Mouse (Mus musculus): ENCODE measurements around the gene Zfp867. TPM values are rescaled to one million over a fixed set of nuclear protein-coding genes. Genes with fewer than 3 reads are reported as not detected.

The Zfp867 gene
- polyA plus RNA-seq, 1 experiment, result 9.4 TPM

- H3K4me3 ChIP-seq (ENCODE audit: low read depth, low read length), result no peak overlapping the region
- no peaks in the 10 kb centered on the region for H3K27me3 ChIP-seq (ENCODE audit: control insufficient read depth, insufficient read depth, low read length, poor library complexity, severe bottlenecking)
- no peaks in the 10 kb centered on the region for H3K4me1 ChIP-seq (ENCODE audit: control insufficient read depth, insufficient read depth, low read length)
- H3K9ac ChIP-seq (ENCODE audit: low read depth, poor library complexity, severe bottlenecking), result no peak overlapping the region
- peaks cover 70% of the 10 kb centered on the region for H3K36me3 ChIP-seq (ENCODE audit: control insufficient read depth, insufficient read depth, low read length, poor library complexity, severe bottlenecking)
- H3K27ac ChIP-seq (ENCODE audit: insufficient read depth, low read length), result no peak overlapping the region
- H3K9me3 ChIP-seq (replicated peaks; ENCODE audit: control insufficient read depth, insufficient read depth, low read length, poor library complexity, severe bottlenecking), result no peaks in the 10 kb centered on the region
- TF ChIP-seq CTCF (IDR thresholded peaks at IDR 0.05; ENCODE audit: low read depth, low read length) (no peak), POLR2A (IDR thresholded peaks at IDR 0.05; ENCODE audit: insufficient read depth, low read length) (no peak), EP300 (IDR thresholded peaks at IDR 0.05; ENCODE audit: insufficient read depth, low read depth, low read length) (no peak)
These were observed 29.9 kb upstream of the Zfp867 start for GRCm38 (mm10) chr11:59501978-59502700.

DNA sequence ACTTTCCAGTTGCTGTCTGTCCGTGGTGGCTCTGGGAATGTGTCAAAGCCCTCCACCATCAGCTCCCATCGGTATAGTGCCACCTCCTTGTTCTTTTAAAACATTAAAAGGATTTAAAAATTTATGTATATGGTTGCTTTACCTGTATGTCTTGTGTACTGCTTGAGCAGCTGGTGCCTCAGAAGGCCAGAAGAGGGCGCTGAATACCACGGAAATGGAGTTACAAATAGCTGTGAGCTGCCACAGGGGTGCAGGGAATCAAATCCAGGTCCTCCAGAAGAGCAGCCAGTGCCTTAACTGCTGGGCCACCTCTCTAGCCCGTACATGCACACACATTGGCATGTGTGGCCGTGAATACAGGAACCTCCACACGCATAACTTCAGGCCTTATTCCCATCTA is 25.5 kb upstream of the Zfp867 start:
- TF ChIP-seq CTCF (IDR thresholded peaks at IDR 0.05; ENCODE audit: low read depth, low read length) (peak; percentile 44), POLR2A (IDR thresholded peaks at IDR 0.05; ENCODE audit: insufficient read depth, low read length) (no peak)
- no peak overlapping the region for H3K27ac ChIP-seq (ENCODE audit: insufficient read depth, low read length)
- H3K4me1 ChIP-seq (ENCODE audit: control insufficient read depth, insufficient read depth, low read length), result no peaks in the 10 kb centered on the region
- no peaks in the 10 kb centered on the region for H3K27me3 ChIP-seq (ENCODE audit: control insufficient read depth, insufficient read depth, low read length, poor library complexity, severe bottlenecking)
- H3K4me3 ChIP-seq (ENCODE audit: low read depth, low read length), result no peak overlapping the region
- H3K9ac ChIP-seq (ENCODE audit: low read depth, poor library complexity, severe bottlenecking), result no peak overlapping the region
- no peaks in the 10 kb centered on the region for H3K9me3 ChIP-seq (replicated peaks; ENCODE audit: control insufficient read depth, insufficient read depth, low read length, poor library complexity, severe bottlenecking)
- peaks cover 88% of the 10 kb centered on the region for H3K36me3 ChIP-seq (ENCODE audit: control insufficient read depth, insufficient read depth, low read length, poor library complexity, severe bottlenecking)

GRCm38 (mm10) chr11:59496672-59497310 is 24.5 kb upstream of the Zfp867 start:
- Histone ChIP-seq H3K4me3 (ENCODE audit: low read depth, low read length) (no peak overlapping the region), H3K9ac (ENCODE audit: low read depth, poor library complexity, severe bottlenecking) (no peak overlapping the region), H3K9me3 (replicated peaks; ENCODE audit: control insufficient read depth, insufficient read depth, low read length, poor library complexity, severe bottlenecking) (no peaks in the 10 kb centered on the region), H3K36me3 (ENCODE audit: control insufficient read depth, insufficient read depth, low read length, poor library complexity, severe bottlenecking) (peaks cover 88% of the 10 kb centered on the region), H3K4me1 (ENCODE audit: control insufficient read depth, insufficient read depth, low read length) (no peaks in the 10 kb centered on the region), H3K27ac (ENCODE audit: insufficient read depth, low read length) (no peak overlapping the region), H3K27me3 (ENCODE audit: control insufficient read depth, insufficient read depth, low read length, poor library complexity, severe bottlenecking) (no peaks in the 10 kb centered on the region)
- TF ChIP-seq POLR2A (IDR thresholded peaks at IDR 0.05; ENCODE audit: insufficient read depth, low read length) (no peak), EP300 (IDR thresholded peaks at IDR 0.05; ENCODE audit: insufficient read depth, low read depth, low read length) (no peak), CTCF (IDR thresholded peaks at IDR 0.05; ENCODE audit: low read depth, low read length) (no peak)

DNA sequence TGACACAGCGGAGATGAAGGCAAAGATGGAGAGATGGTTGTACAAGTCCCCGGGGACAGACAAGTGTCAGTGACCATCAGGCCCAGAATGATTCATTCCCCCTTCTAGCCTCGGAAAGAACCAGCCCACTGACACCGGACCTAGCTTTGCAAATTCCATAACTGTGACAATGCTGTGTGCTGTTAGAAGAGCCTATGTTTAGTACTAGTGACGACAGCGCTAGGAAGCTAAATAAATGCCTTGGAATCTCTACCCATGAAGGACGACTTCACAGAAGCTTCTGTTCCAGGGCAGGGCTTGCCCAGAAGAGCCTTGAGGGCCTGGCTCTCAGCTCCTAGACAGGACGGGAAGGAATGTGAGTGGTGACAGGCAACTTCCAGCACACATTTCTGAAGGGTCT is 13.9 kb upstream of the Zfp867 start:
- no peaks in the 10 kb centered on the region for H3K4me1 ChIP-seq (ENCODE audit: control insufficient read depth, insufficient read depth, low read length)
- H3K27ac ChIP-seq (ENCODE audit: insufficient read depth, low read length), result no peak overlapping the region
- no peaks in the 10 kb centered on the region for H3K9me3 ChIP-seq (replicated peaks; ENCODE audit: control insufficient read depth, insufficient read depth, low read length, poor library complexity, severe bottlenecking)
- TF ChIP-seq EP300 (IDR thresholded peaks at IDR 0.05; ENCODE audit: insufficient read depth, low read depth, low read length) (no peak), POLR2A (IDR thresholded peaks at IDR 0.05; ENCODE audit: insufficient read depth, low read length) (no peak), CTCF (IDR thresholded peaks at IDR 0.05; ENCODE audit: low read depth, low read length) (no peak)
- no peak overlapping the region for H3K4me3 ChIP-seq (ENCODE audit: low read depth, low read length)
- no peak overlapping the region for H3K9ac ChIP-seq (ENCODE audit: low read depth, poor library complexity, severe bottlenecking)
- H3K27me3 ChIP-seq (ENCODE audit: control insufficient read depth, insufficient read depth, low read length, poor library complexity, severe bottlenecking), result no peaks in the 10 kb centered on the region
- H3K36me3 ChIP-seq (ENCODE audit: control insufficient read depth, insufficient read depth, low read length, poor library complexity, severe bottlenecking), result peaks cover 44% of the 10 kb centered on the region

- H3K4me1 ChIP-seq (ENCODE audit: control insufficient read depth, insufficient read depth, low read length), result no peaks in the 10 kb centered on the region
- TF ChIP-seq EP300 (IDR thresholded peaks at IDR 0.05; ENCODE audit: insufficient read depth, low read depth, low read length) (no peak), CTCF (IDR thresholded peaks at IDR 0.05; ENCODE audit: low read depth, low read length) (no peak)
- no peaks in the 10 kb centered on the region for H3K27me3 ChIP-seq (ENCODE audit: control insufficient read depth, insufficient read depth, low read length, poor library complexity, severe bottlenecking)
- H3K9ac ChIP-seq (ENCODE audit: low read depth, poor library complexity, severe bottlenecking), result no peak overlapping the region
- no peaks in the 10 kb centered on the region for H3K9me3 ChIP-seq (replicated peaks; ENCODE audit: control insufficient read depth, insufficient read depth, low read length, poor library complexity, severe bottlenecking)
- no peak overlapping the region for H3K27ac ChIP-seq (ENCODE audit: insufficient read depth, low read length)
- no peak overlapping the region for H3K4me3 ChIP-seq (ENCODE audit: low read depth, low read length)
- peaks cover 40% of the 10 kb centered on the region for H3K36me3 ChIP-seq (ENCODE audit: control insufficient read depth, insufficient read depth, low read length, poor library complexity, severe bottlenecking)
These were observed 13.4 kb upstream of the Zfp867 start for GRCm38 (mm10) chr11:59485641-59486040.

GRCm38 (mm10) chr11:59483212-59483611 is 10.9 kb upstream of the Zfp867 start:
- Histone ChIP-seq H3K4me1 (ENCODE audit: control insufficient read depth, insufficient read depth, low read length) (no peaks in the 10 kb centered on the region), H3K9me3 (replicated peaks; ENCODE audit: control insufficient read depth, insufficient read depth, low read length, poor library complexity, severe bottlenecking) (no peaks in the 10 kb centered on the region), H3K36me3 (ENCODE audit: control insufficient read depth, insufficient read depth, low read length, poor library complexity, severe bottlenecking) (peaks cover 21% of the 10 kb centered on the region), H3K27ac (ENCODE audit: insufficient read depth, low read length) (no peak overlapping the region), H3K27me3 (ENCODE audit: control insufficient read depth, insufficient read depth, low read length, poor library complexity, severe bottlenecking) (no peaks in the 10 kb centered on the region), H3K4me3 (ENCODE audit: low read depth, low read length) (no peak overlapping the region), H3K9ac (ENCODE audit: low read depth, poor library complexity, severe bottlenecking) (no peak overlapping the region)
- TF ChIP-seq CTCF (IDR thresholded peaks at IDR 0.05; ENCODE audit: low read depth, low read length) (no peak), POLR2A (IDR thresholded peaks at IDR 0.05; ENCODE audit: insufficient read depth, low read length) (no peak), EP300 (IDR thresholded peaks at IDR 0.05; ENCODE audit: insufficient read depth, low read depth, low read length) (no peak)

All from ES-Bruce4 (cell line).